In the genomic region with DNA sequence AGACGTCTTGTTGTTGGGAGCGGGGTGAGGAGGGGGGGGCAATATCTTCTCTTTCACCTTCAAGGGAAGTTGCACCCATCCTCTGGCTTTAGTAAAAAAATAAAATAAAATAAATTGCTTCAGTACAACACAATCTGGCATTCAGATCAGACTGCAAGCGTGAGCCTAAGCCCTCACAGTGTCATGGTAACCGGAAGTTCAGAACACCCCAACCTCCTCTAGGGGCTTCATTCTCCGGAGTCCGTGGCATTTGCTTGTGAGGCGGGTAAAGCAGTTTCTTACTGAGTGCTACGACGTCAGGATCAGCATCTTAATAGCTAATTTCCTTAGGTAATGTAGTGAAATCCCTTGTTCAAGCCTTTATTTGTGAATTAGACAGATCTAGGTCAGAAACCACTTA, we compare ENCODE assay signal across 26 mouse cellular contexts. TPM values are rescaled to one million over a fixed set of nuclear protein-coding genes. Genes with fewer than 3 reads are reported as not detected.
"Had no signal": no experiment of that assay in that cellular context is flagged by ENCODE, and none has a peak within 500 bp of the region (broad histone marks: within the 10 kb centered on the region; RNA-seq: fewer than 3 reads in every experiment).

No protein-coding gene starts in this region.

- H3K4me2 ChIP-seq: liver, embryonic 13.5 days; stomach, embryonic 15.5 days had no signal

- DNase-seq: kidney, adult 2 months; kidney, postnatal 36 days; layer of hippocampus, postnatal 36 days; liver, embryonic 13.5 days; lung, adult 2 months; lung, postnatal 14 days; lung, postnatal 4 days; right cerebral cortex, postnatal 25 days; spleen, adult 18-20 months; thymus, adult 2 months; thymus, postnatal 14 days; thymus, postnatal 4 days had no signal

- H3K4me1 ChIP-seq: stomach, embryonic 15.5 days had no signal

- H3K36me3 ChIP-seq: liver, embryonic 13.5 days; neural tube, embryonic 13.5 days; stomach, embryonic 15.5 days had no signal

- H3K9me3 ChIP-seq: liver, embryonic 13.5 days; neural tube, embryonic 13.5 days; stomach, embryonic 15.5 days had no signal

- H3K27me3 ChIP-seq: stomach, embryonic 15.5 days had no signal

- H3K4me3 ChIP-seq: left cerebral cortex, adult 2 months; liver, embryonic 13.5 days; neural tube, embryonic 13.5 days; stomach, embryonic 15.5 days had no signal

- H3K27ac ChIP-seq: kidney, postnatal 0 days; left cerebral cortex, adult 2 months; liver, embryonic 13.5 days; neural tube, embryonic 13.5 days; stomach, embryonic 15.5 days had no signal

- ATAC-seq: intestine, postnatal 0 days had no signal

- H3K9ac ChIP-seq: liver, embryonic 13.5 days; neural tube, embryonic 13.5 days; stomach, embryonic 15.5 days had no signal

RNA-seq across cellular contexts. Expression of a gene that starts 30.6 kb away (rescaled TPM):
- total RNA-seq: liver, adult 2 months; megakaryocyte progenitor cell, adult 5-6 weeks; megakaryocyte-erythroid progenitor cell, adult 5-6 weeks; neutrophil, adult 5-6 weeks had no signal
- polyA plus RNA-seq: intestine, postnatal 0 days; kidney, adult 2 months; kidney, embryonic 14.5 days; kidney, postnatal 0 days; limb, embryonic 11.5 days; limb, embryonic 14.5 days; liver, adult 2 months; liver, embryonic 13.5 days; liver, embryonic 16.5 days; lung, adult 2 months; lung, embryonic 16.5 days; neural tube, embryonic 13.5 days; stomach, embryonic 15.5 days; thymus, adult 2 months had no signal
